Mouse (Mus musculus) brain, embryonic 14.5 days (tissue): Measurements from ENCODE around the gene Carmil1.

Source experiments
- CTCF ChIP-seq: fragments of 200-500 bp; IDR thresholded peaks from 2 replicates; pipeline ENCODE4 v1.5.1; 2012; ENCODE audit warnings: inconsistent platforms, mild to moderate bottlenecking, moderate library complexity, borderline replicate concordance; ENCODE audit not compliant: insufficient read depth, insufficient read length; ENCODE audit errors: extremely low read depth
- POLR2A ChIP-seq: fragments of 200-500 bp; IDR thresholded peaks from 2 replicates; pipeline ENCODE4 v1.6.1; 2012; ENCODE audit warnings: mild to moderate bottlenecking, inconsistent platforms, borderline replicate concordance; ENCODE audit not compliant: poor library complexity, insufficient read depth, insufficient read length, severe bottlenecking; ENCODE audit errors: extremely low read depth

DNA sequence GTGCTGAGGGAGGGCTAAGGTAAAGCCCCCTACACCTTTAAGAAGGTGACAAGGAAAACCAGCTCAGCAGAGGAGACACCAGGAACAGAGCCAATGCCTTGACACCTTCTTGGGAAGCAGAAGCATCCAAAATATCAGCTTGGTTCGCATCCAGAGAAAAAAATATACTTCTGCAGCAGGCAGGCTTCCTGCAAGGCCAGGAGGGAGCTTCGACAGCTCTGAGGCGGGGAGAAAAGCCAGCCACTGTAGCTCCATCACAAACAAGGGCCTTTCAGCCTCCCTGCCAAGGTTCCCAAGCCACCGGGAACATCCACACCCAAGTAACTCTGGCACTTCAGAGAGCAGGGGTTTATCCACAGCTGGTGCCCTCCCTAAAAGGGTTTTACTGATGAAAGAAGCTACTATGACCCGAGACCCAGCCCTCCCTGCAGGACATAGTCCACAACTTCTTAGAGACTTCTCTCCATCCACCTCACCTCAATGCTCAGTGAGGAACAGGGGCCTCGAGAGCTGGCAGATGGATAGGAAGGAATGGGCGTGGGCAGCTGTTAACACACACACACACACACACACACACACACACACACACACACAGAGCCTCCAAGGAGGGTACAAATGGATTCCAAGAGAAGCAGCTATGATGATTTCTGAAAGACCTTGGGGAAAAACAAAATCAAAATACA is 80.6 kb downstream of the Carmil1 start:
- TF ChIP-seq CTCF (no peak), POLR2A (no peak)
